Mouse (Mus musculus): ENCODE measurements around the gene 4931422A03Rik.

DNA sequence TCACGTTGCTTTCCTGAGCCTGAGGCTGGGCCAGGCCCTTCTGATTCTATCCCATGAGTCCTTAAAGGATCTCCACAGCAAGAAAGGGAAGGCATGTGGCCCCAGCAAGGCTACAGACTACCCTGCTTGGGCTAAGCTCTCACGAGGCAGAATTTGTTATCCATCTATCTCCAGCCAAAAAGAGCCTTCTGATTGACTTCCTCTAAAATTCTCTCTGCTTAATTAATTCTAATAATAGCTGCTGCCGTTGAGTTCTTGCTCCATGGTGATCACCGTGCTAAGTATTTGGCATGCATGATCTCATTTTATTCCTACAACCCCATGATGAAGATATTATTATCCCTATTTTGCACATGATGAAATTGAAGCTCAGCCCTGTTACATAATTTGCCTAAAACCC lies 65.8 kb downstream of the 4931422A03Rik start:
- TF ChIP-seq POLR2A (IDR thresholded peaks at IDR 0.05; ENCODE audit: extremely low read depth, insufficient read depth, low read length) (no peak), CTCF (IDR thresholded peaks at IDR 0.05; ENCODE audit: low read depth, low read length) (no peak)
